Mouse (Mus musculus): ENCODE results near the gene Insc. TPM values are rescaled to one million over a fixed set of nuclear protein-coding genes. Genes with fewer than 3 reads are reported as not detected.

Insc gene
- polyA plus RNA-seq, 1 experiment from 2014 or later, result 19.7 TPM

- Histone ChIP-seq H3K27ac (no peak overlapping the region), H3K4me3 (replicated peaks) (no peak overlapping the region), H3K9me3 (no peaks in the 10 kb centered on the region), H3K4me1 (replicated peaks) (no peaks in the 10 kb centered on the region), H3K36me3 (no peaks in the 10 kb centered on the region), H3K4me2 (replicated peaks) (no peak overlapping the region), H3K9ac (no peak overlapping the region), H3K27me3 (replicated peaks) (no peaks in the 10 kb centered on the region)
- no peak for ATAC-seq
Observed at GRCm38 (mm10) chr7:114738166-114738565, 5.3 kb upstream of the Insc start.

- ATAC-seq, result no peak
- no peaks in the 10 kb centered on the region for H3K27me3 ChIP-seq (replicated peaks)
- no peak overlapping the region for H3K9ac ChIP-seq
- no peaks in the 10 kb centered on the region for H3K9me3 ChIP-seq
- no peak overlapping the region for H3K4me3 ChIP-seq (replicated peaks)
- no peak overlapping the region for H3K4me2 ChIP-seq (replicated peaks)
- WGBS, result 53% methylated on average over 6 of the region's 6 CpGs
- H3K27ac ChIP-seq, result no peak overlapping the region
- H3K4me1 ChIP-seq (replicated peaks), result peaks cover 2% of the 10 kb centered on the region; the same call in 1 of the 2 replicates
- H3K36me3 ChIP-seq, result no peaks in the 10 kb centered on the region
Observed at GRCm38 (mm10) chr7:114740360-114741165, 2.9 kb upstream of the Insc start.

GRCm38 (mm10) chr7:114744639-114745245 is 1.2 kb downstream of the Insc start:
- Histone ChIP-seq H3K9me3 (no peaks in the 10 kb centered on the region), H3K4me3 (replicated peaks) (no peak overlapping the region), H3K27ac (peak overlapping the region; percentile 25; the same call in 1 of the 2 replicates), H3K4me1 (replicated peaks) (peaks cover 4% of the 10 kb centered on the region; the same call in 1 of the 2 replicates), H3K4me2 (replicated peaks) (peak overlapping the region; percentile 74; the same call in 1 of the 2 replicates), H3K27me3 (replicated peaks) (no peaks in the 10 kb centered on the region), H3K36me3 (no peaks in the 10 kb centered on the region), H3K9ac (no peak overlapping the region)
- 51% methylated on average over 3 of the region's 3 CpGs for WGBS
- ATAC-seq, result no peak

- Histone ChIP-seq H3K36me3 (no peaks in the 10 kb centered on the region), H3K27me3 (replicated peaks) (no peaks in the 10 kb centered on the region), H3K9me3 (no peaks in the 10 kb centered on the region), H3K4me3 (replicated peaks) (peak overlapping the region; percentile 34), H3K4me2 (replicated peaks) (peak overlapping the region; percentile 74), H3K4me1 (replicated peaks) (peaks cover 4% of the 10 kb centered on the region; the same call in 1 of the 2 replicates), H3K9ac (peak overlapping the region; percentile 33), H3K27ac (no peak overlapping the region)
- ATAC-seq, result peak; percentile 41; the same call in 1 of the 2 replicates
- WGBS, result 4% methylated on average over 34 of the region's 34 CpGs
Observed at GRCm38 (mm10) chr7:114745481-114746271, 2.2 kb downstream of the Insc start.

- Histone ChIP-seq H3K27ac (no peak overlapping the region), H3K4me3 (replicated peaks) (no peak overlapping the region), H3K36me3 (no peaks in the 10 kb centered on the region), H3K9ac (no peak overlapping the region), H3K9me3 (no peaks in the 10 kb centered on the region), H3K4me1 (replicated peaks) (peaks cover 4% of the 10 kb centered on the region; the same call in 1 of the 2 replicates), H3K4me2 (replicated peaks) (no peak overlapping the region), H3K27me3 (replicated peaks) (no peaks in the 10 kb centered on the region)
- WGBS, result 74% methylated on average over 3 of the region's 3 CpGs
- ATAC-seq, result no peak
Observed at GRCm38 (mm10) chr7:114747596-114747995, 4.1 kb downstream of the Insc start.

- Histone ChIP-seq H3K9ac (no peak overlapping the region), H3K27me3 (replicated peaks) (no peaks in the 10 kb centered on the region), H3K36me3 (no peaks in the 10 kb centered on the region), H3K4me3 (replicated peaks) (no peak overlapping the region), H3K27ac (no peak overlapping the region), H3K9me3 (no peaks in the 10 kb centered on the region), H3K4me2 (replicated peaks) (no peak overlapping the region), H3K4me1 (replicated peaks) (peaks cover 4% of the 10 kb centered on the region; the same call in 1 of the 2 replicates)
- no peak for ATAC-seq
- 67% methylated on average over 4 of the region's 4 CpGs for WGBS
Observed at GRCm38 (mm10) chr7:114748239-114748638, 4.7 kb downstream of the Insc start.

GRCm38 (mm10) chr7:114753471-114753870 is 10.0 kb downstream of the Insc start:
- Histone ChIP-seq H3K36me3 (no peaks in the 10 kb centered on the region), H3K27ac (no peak overlapping the region), H3K9ac (no peak overlapping the region), H3K4me2 (replicated peaks) (no peak overlapping the region), H3K4me3 (replicated peaks) (no peak overlapping the region), H3K4me1 (replicated peaks) (no peaks in the 10 kb centered on the region), H3K27me3 (replicated peaks) (no peaks in the 10 kb centered on the region), H3K9me3 (no peaks in the 10 kb centered on the region)
- ATAC-seq, result no peak
- 62% methylated on average over 2 of the region's 2 CpGs for WGBS

GRCm38 (mm10) chr7:114754196-114754595 is 10.7 kb downstream of the Insc start:
- no peak for ATAC-seq
- H3K36me3 ChIP-seq, result no peaks in the 10 kb centered on the region
- H3K4me1 ChIP-seq (replicated peaks), result no peaks in the 10 kb centered on the region
- H3K9ac ChIP-seq, result no peak overlapping the region
- H3K27ac ChIP-seq, result no peak overlapping the region
- H3K4me2 ChIP-seq (replicated peaks), result no peak overlapping the region
- 35% methylated on average over 1 of the region's 1 CpGs for WGBS
- no peaks in the 10 kb centered on the region for H3K27me3 ChIP-seq (replicated peaks)
- no peaks in the 10 kb centered on the region for H3K9me3 ChIP-seq
- H3K4me3 ChIP-seq (replicated peaks), result no peak overlapping the region

GRCm38 (mm10) chr7:114754626-114755025 is 11.1 kb downstream of the Insc start:
- no peak overlapping the region for H3K9ac ChIP-seq
- no peaks in the 10 kb centered on the region for H3K4me1 ChIP-seq (replicated peaks)
- no peaks in the 10 kb centered on the region for H3K9me3 ChIP-seq
- no peak for ATAC-seq
- no peaks in the 10 kb centered on the region for H3K36me3 ChIP-seq
- H3K4me2 ChIP-seq (replicated peaks), result no peak overlapping the region
- no peak overlapping the region for H3K27ac ChIP-seq
- no peaks in the 10 kb centered on the region for H3K27me3 ChIP-seq (replicated peaks)
- no peak overlapping the region for H3K4me3 ChIP-seq (replicated peaks)
- WGBS, result 88% methylated on average over 8 of the region's 8 CpGs

- H3K4me2 ChIP-seq (replicated peaks), result no peak overlapping the region
- no peak overlapping the region for H3K9ac ChIP-seq
- no peak for ATAC-seq
- no peaks in the 10 kb centered on the region for H3K4me1 ChIP-seq (replicated peaks)
- 67% methylated on average over 2 of the region's 2 CpGs for WGBS
- H3K9me3 ChIP-seq, result no peaks in the 10 kb centered on the region
- H3K4me3 ChIP-seq (replicated peaks), result no peak overlapping the region
- H3K27ac ChIP-seq, result no peak overlapping the region
- H3K36me3 ChIP-seq, result no peaks in the 10 kb centered on the region
- H3K27me3 ChIP-seq (replicated peaks), result no peaks in the 10 kb centered on the region
Observed at GRCm38 (mm10) chr7:114762660-114763059, 19.2 kb downstream of the Insc start.

- Histone ChIP-seq H3K36me3 (no peaks in the 10 kb centered on the region), H3K27ac (no peak overlapping the region), H3K4me2 (replicated peaks) (no peak overlapping the region), H3K9ac (no peak overlapping the region), H3K9me3 (no peaks in the 10 kb centered on the region), H3K4me3 (replicated peaks) (no peak overlapping the region), H3K4me1 (replicated peaks) (no peaks in the 10 kb centered on the region), H3K27me3 (replicated peaks) (no peaks in the 10 kb centered on the region)
- 75% methylated on average over 3 of the region's 3 CpGs for WGBS
- ATAC-seq, result no peak
Observed at GRCm38 (mm10) chr7:114765273-114765672, 21.8 kb downstream of the Insc start.

- WGBS, result 57% methylated on average over 3 of the region's 3 CpGs
- Histone ChIP-seq H3K9me3 (no peaks in the 10 kb centered on the region), H3K36me3 (no peaks in the 10 kb centered on the region), H3K4me3 (replicated peaks) (no peak overlapping the region), H3K9ac (no peak overlapping the region), H3K27ac (no peak overlapping the region), H3K27me3 (replicated peaks) (no peaks in the 10 kb centered on the region), H3K4me2 (replicated peaks) (no peak overlapping the region), H3K4me1 (replicated peaks) (no peaks in the 10 kb centered on the region)
- no peak for ATAC-seq
Observed at GRCm38 (mm10) chr7:114766523-114766922, 23.0 kb downstream of the Insc start.
